Mouse (Mus musculus): ENCODE measurements at regions not wholly inside any gene's neighbourhood (a gene's known extent, or its start where the extent isn't known, plus 50 kb on each side); places are given as distances from the start of the nearest gene placed in this dataset.

GRCm38 (mm10) chr10:122515698-122516097 is 67.4 kb downstream of the Avpr1a start:
- in situ Hi-C loops (cut with MboI, MseI), result loop anchor here in 1 of 2 experiments (5.0 kb wide), 1 partner anchor 53 kb away; no protein-coding TSS in a partner anchor

GRCm38 (mm10) chr10:122519274-122519790 is 71.0 kb downstream of the Avpr1a start:
- in situ Hi-C loops (cut with MboI, MseI), result loop anchor here in 1 of 2 experiments (5.0 kb wide), 1 partner anchor 57 kb away; no protein-coding TSS in a partner anchor

- in situ Hi-C loops (cut with MboI, MseI), result loop anchor here (5.0 to 10.0 kb wide), 3 partner anchors 58 to 875 kb away; partner anchors contain the start of genes Avpr1a (in 1 of the 2) and D930020B18Rik (in 1 of the 2)
Observed at GRCm38 (mm10) chr10:122519981-122520380, 71.7 kb downstream of the Avpr1a start.

GRCm38 (mm10) chr10:122522631-122523030 is 74.3 kb downstream of the Avpr1a start:
- in situ Hi-C loops (cut with MboI, MseI), result loop anchor here in 1 of 2 experiments (10.0 kb wide), 2 partner anchors 78 to 878 kb away; partner anchors contain the start of genes Avpr1a and D930020B18Rik

GRCm38 (mm10) chr10:122525360-122525759 is 77.1 kb downstream of the Avpr1a start:
- in situ Hi-C loops (cut with MboI, MseI), result loop anchor here (5.0 to 10.0 kb wide), 4 partner anchors 81 to 881 kb away; partner anchors contain the start of genes Avpr1a (in 1 of the 2) and D930020B18Rik (in 1 of the 2)

GRCm38 (mm10) chr10:122525807-122526206 is 77.5 kb downstream of the Avpr1a start:
- in situ Hi-C loops (cut with MboI, MseI), result loop anchor here (5.0 to 10.0 kb wide), 4 partner anchors 81 to 881 kb away; partner anchors contain the start of genes Avpr1a (in 1 of the 2) and D930020B18Rik (in 1 of the 2)

GRCm38 (mm10) chr10:122528222-122528621 is 79.9 kb downstream of the Avpr1a start:
- in situ Hi-C loops (cut with MboI, MseI), result loop anchor here (5.0 to 10.0 kb wide), 4 partner anchors 83 to 883 kb away; partner anchors contain the start of genes Avpr1a (in 1 of the 2) and D930020B18Rik (in 1 of the 2)

- in situ Hi-C loops (cut with MboI, MseI), result loop anchor here (5.0 to 10.0 kb wide), 4 partner anchors 84 to 884 kb away; partner anchors contain the start of genes Avpr1a (in 1 of the 2) and D930020B18Rik (in 1 of the 2)
Observed at GRCm38 (mm10) chr10:122528973-122529703, 80.8 kb downstream of the Avpr1a start.

GRCm38 (mm10) chr10:122534714-122535113 is 86.4 kb downstream of the Avpr1a start:
- in situ Hi-C loops (cut with MboI, MseI), result no loop called here

GRCm38 (mm10) chr10:122535137-122535536 is 86.8 kb downstream of the Avpr1a start:
- in situ Hi-C loops (cut with MboI, MseI), result no loop called here

GRCm38 (mm10) chr10:122539655-122540054 is 91.4 kb downstream of the Avpr1a start:
- in situ Hi-C loops (cut with MboI, MseI), result no loop called here

GRCm38 (mm10) chr10:122542573-122542972 is 94.3 kb downstream of the Avpr1a start:
- in situ Hi-C loops (cut with MboI, MseI), result no loop called here

- in situ Hi-C loops (cut with MboI, MseI), result no loop called here
Observed at GRCm38 (mm10) chr10:122544096-122544720, 95.9 kb downstream of the Avpr1a start.

GRCm38 (mm10) chr10:122545029-122545428 is 96.7 kb downstream of the Avpr1a start:
- in situ Hi-C loops (cut with MboI, MseI), result no loop called here

GRCm38 (mm10) chr10:122551586-122551985 is 103.3 kb downstream of the Avpr1a start:
- in situ Hi-C loops (cut with MboI, MseI), result loop anchor here in 1 of 2 experiments (5.0 kb wide), 2 partner anchors 121 to 451 kb away; no protein-coding TSS in a partner anchor

GRCm38 (mm10) chr10:122553124-122553822 is 105.0 kb downstream of the Avpr1a start:
- in situ Hi-C loops (cut with MboI, MseI), result loop anchor here in 1 of 2 experiments (5.0 kb wide), 2 partner anchors 119 to 449 kb away; no protein-coding TSS in a partner anchor

- in situ Hi-C loops (cut with MboI, MseI), result loop anchor here in 1 of 2 experiments (5.0 kb wide), 2 partner anchors 118 to 448 kb away; no protein-coding TSS in a partner anchor
Observed at GRCm38 (mm10) chr10:122553851-122554250, 105.6 kb downstream of the Avpr1a start.

- in situ Hi-C loops (cut with MboI, MseI), result loop anchor here in 1 of 2 experiments (5.0 kb wide), 1 partner anchor 534 kb away; no protein-coding TSS in a partner anchor
Observed at GRCm38 (mm10) chr10:122558660-122559059, 110.4 kb downstream of the Avpr1a start.

GRCm38 (mm10) chr10:122560001-122560695 is 111.8 kb downstream of the Avpr1a start:
- in situ Hi-C loops (cut with MboI, MseI), result loop anchor here in 1 of 2 experiments (5.0 kb wide), 2 partner anchors 237 to 447 kb away; no protein-coding TSS in a partner anchor

GRCm38 (mm10) chr10:122561924-122562323 is 113.6 kb downstream of the Avpr1a start:
- in situ Hi-C loops (cut with MboI, MseI), result loop anchor here in 1 of 2 experiments (5.0 kb wide), 2 partner anchors 235 to 445 kb away; no protein-coding TSS in a partner anchor

Data from T-helper 17 cell (primary cell).